Comparison of ENCODE assay signal across 7 mouse cellular contexts in the genomic region with DNA sequence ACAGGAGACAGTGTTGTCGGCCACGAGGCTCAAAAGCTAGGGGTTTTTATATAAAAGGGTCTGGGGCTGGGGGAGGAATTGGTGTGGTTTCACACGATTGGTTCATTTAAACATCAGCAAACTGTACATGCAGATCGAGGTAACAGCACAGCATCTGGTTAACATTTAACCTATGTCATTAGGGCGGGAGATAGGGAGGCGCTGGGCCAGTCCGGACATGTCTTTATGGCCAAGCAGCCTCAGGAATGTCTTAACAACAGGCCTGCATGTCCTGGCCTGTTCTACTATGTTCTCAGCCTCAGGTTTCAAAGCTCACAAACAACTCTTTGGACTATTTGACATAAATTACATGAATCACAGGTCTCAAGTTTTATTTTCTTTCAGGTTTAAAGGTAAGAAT.
A peak's percentile ranks its signal among the peaks of the same experiment; 100 is the strongest.
DNase-seq lines count a peak whose midpoint lies in the region; ATAC-seq and TF ChIP-seq lines count a peak whose summit lies in the region.
"Not testable (repeated sequence)": the region's sequence is repeated elsewhere in the genome, so short reads cannot be mapped to it uniquely, and the experiment has no call there.

No protein-coding gene starts in this region.

- H3K4me3 ChIP-seq in ES-E14 (ENCODE audit: insufficient read depth in 1 of 2, low read depth in 1 of 2, low read length in 2 of 2, poor library complexity in 1 of 2, severe bottlenecking in 1 of 2); kidney, postnatal 0 days (replicated peaks; ENCODE audit: low read depth, low read length): not testable (repeated sequence)

- not testable (repeated sequence) for H3K9me3 ChIP-seq in ES-E14 (ENCODE audit: control insufficient read depth, insufficient read depth, low read depth, low read length); kidney, postnatal 0 days (replicated peaks; ENCODE audit: low read length)

- DNase-seq in ES-E14 (ENCODE audit: low read depth, low spot score) = not testable (repeated sequence)
- DNase-seq in embryo, embryonic 10.5 days (ENCODE audit: low spot score) = peak; percentile 10
- DNase-seq in fat pad, adult 2 months (ENCODE audit: extremely low read depth, low read depth, low spot score) = peak; percentile 33
- peak; percentile 70 for DNase-seq in kidney, adult 11 months
- peak; percentile 82 for DNase-seq in kidney, adult 9 months
- DNase-seq in kidney, postnatal 0 days (ENCODE audit: low spot score) = peak; percentile 51
- peak; percentile 40 to 71 for DNase-seq in kidney, postnatal 36 days

- WGBS in kidney, postnatal 0 days = 26% methylated on average over 7 of the region's 7 CpGs

- H3K4me2 ChIP-seq in kidney, postnatal 0 days (ENCODE audit: low read length) = not testable (repeated sequence)

- H3K4me1 ChIP-seq in ES-E14 (ENCODE audit: control insufficient read depth in 2 of 2, insufficient read depth in 2 of 2, low read length in 2 of 2, poor library complexity in 1 of 2) = peaks cover 9 to 11% of the 10 kb centered on the region in 2 experiments
- H3K4me1 ChIP-seq in kidney, postnatal 0 days (replicated peaks; ENCODE audit: insufficient read depth, low read length) = not testable (repeated sequence)

- not testable (repeated sequence) for TF ChIP-seq CTCF in kidney, postnatal 0 days (IDR thresholded peaks at IDR 0.05; ENCODE audit: low read depth)

- in situ Hi-C loops in ES-E14 (cut with MboI; ENCODE audit: low sequenced_read_pairs in 2 of 2, unreplicated experiment in 2 of 2) = not testable (repeated sequence)

- ATAC-seq in kidney, postnatal 0 days (replicated peaks; ENCODE audit: low FRiP score, low read depth) = not testable (repeated sequence)

- not testable (repeated sequence) for H3K27me3 ChIP-seq in kidney, postnatal 0 days (ENCODE audit: insufficient read depth, low read length)

- not testable (repeated sequence) for H3K9ac ChIP-seq in ES-E14 (ENCODE audit: insufficient read depth, low read depth, low read length, poor library complexity, severe bottlenecking); kidney, postnatal 0 days (ENCODE audit: low read depth, low read length)

- peak overlapping the region; percentile 87 for H3K27ac ChIP-seq in ES-E14 (ENCODE audit: insufficient read depth, low read depth, low read length, poor library complexity, severe bottlenecking)
- H3K27ac ChIP-seq in kidney, postnatal 0 days = not testable (repeated sequence)

- H3K36me3 ChIP-seq in ES-E14 (ENCODE audit: control insufficient read depth, insufficient read depth, low read length, poor library complexity, severe bottlenecking); kidney, postnatal 0 days (ENCODE audit: insufficient read depth, low read length): not testable (repeated sequence)
